Mouse (Mus musculus): ENCODE data around the gene Gm16253.

GRCm38 (mm10) chr3:96575272-96575984, 1.4 kb upstream of the Gm16253 start:
- TF ChIP-seq CTCF (IDR thresholded peaks at IDR 0.05), result no peak
- TF ChIP-seq POLR2A (IDR thresholded peaks at IDR 0.05; ENCODE audit: insufficient read depth, low read depth, low read length), result peak; percentile 58
- peak; percentile 100 for TF ChIP-seq EP300 (IDR thresholded peaks at IDR 0.05; ENCODE audit: insufficient read depth, low read depth, low read length)
